Comparison of ENCODE assay signal across 10 mouse cellular contexts in genomic region chr7:46607031-46607426, GRCm38 (mm10). TPM values are rescaled to one million over a fixed set of nuclear protein-coding genes. Genes with fewer than 3 reads are reported as not detected.
A peak's percentile ranks its signal among the peaks of the same experiment; 100 is the strongest.
DNase-seq lines count a peak whose midpoint lies in the region; ATAC-seq lines count a peak whose summit lies in the region.
"Had no signal": no experiment of that assay in that cellular context is flagged by ENCODE, and none has a peak within 500 bp of the region (broad histone marks: within the 10 kb centered on the region; RNA-seq: fewer than 3 reads in every experiment).

No protein-coding gene starts in this region.

- 66% methylated on average over 8 of the region's 8 CpGs for WGBS in neural tube, embryonic 13.5 days
- WGBS in midbrain, embryonic 15.5 days: 67% methylated on average over 8 of the region's 8 CpGs

- ATAC-seq in neural tube, embryonic 13.5 days (ENCODE audit: low read depth): peak; percentile 58; the same call in 1 of the 2 replicates
- ATAC-seq in midbrain, embryonic 15.5 days (replicated peaks): peak; percentile 55

- H3K4me1 ChIP-seq in neural tube, embryonic 13.5 days (replicated peaks): peaks cover 13% of the 10 kb centered on the region
- H3K4me1 ChIP-seq in midbrain, embryonic 15.5 days: peaks cover 6% of the 10 kb centered on the region; the same call in 1 of the 2 replicates

- H3K9me3 ChIP-seq in neural tube, embryonic 13.5 days: no peaks in the 10 kb centered on the region
- H3K9me3 ChIP-seq in midbrain, embryonic 15.5 days: no peaks in the 10 kb centered on the region
- H3K9me3 ChIP-seq: limb, embryonic 13.5 days had no signal

- H3K9ac ChIP-seq in neural tube, embryonic 13.5 days: no peak overlapping the region
- no peak overlapping the region for H3K9ac ChIP-seq in midbrain, embryonic 15.5 days
- H3K9ac ChIP-seq: limb, embryonic 13.5 days had no signal

- H3K36me3 ChIP-seq in neural tube, embryonic 13.5 days: peaks cover 13% of the 10 kb centered on the region; the same call in 1 of the 2 replicates
- H3K36me3 ChIP-seq in midbrain, embryonic 15.5 days (replicated peaks): peaks cover under 1% of the 10 kb centered on the region; the same call in 1 of the 2 replicates
- H3K36me3 ChIP-seq: limb, embryonic 13.5 days had no signal

- peak; percentile 38 for DNase-seq in cerebellum, adult 11 months
- no peak for DNase-seq in cerebellum, postnatal 4 days (ENCODE audit: low spot score in 2 of 2)
- no peak for DNase-seq in neural tube, embryonic 10.5 days (ENCODE audit: extremely low spot score, low spot score)
- peak; percentile 57 for DNase-seq in thymus, postnatal 4 days
- DNase-seq in gastrocnemius, postnatal 25 days: no peak
- DNase-seq in kidney, postnatal 14 days: no peak

- H3K4me2 ChIP-seq in neural tube, embryonic 13.5 days: no peak overlapping the region
- H3K4me2 ChIP-seq in midbrain, embryonic 15.5 days: no peak overlapping the region
- H3K4me2 ChIP-seq: limb, embryonic 13.5 days had no signal

- no peaks in the 10 kb centered on the region for H3K27me3 ChIP-seq in neural tube, embryonic 13.5 days
- H3K27me3 ChIP-seq in midbrain, embryonic 15.5 days (replicated peaks): no peaks in the 10 kb centered on the region
- H3K27me3 ChIP-seq: limb, embryonic 13.5 days had no signal

- no peak overlapping the region for H3K27ac ChIP-seq in neural tube, embryonic 13.5 days (replicated peaks)
- H3K27ac ChIP-seq in midbrain, embryonic 15.5 days: no peak overlapping the region
- H3K27ac ChIP-seq: heart, adult 2 months; limb, embryonic 13.5 days had no signal

- no peak overlapping the region for H3K4me3 ChIP-seq in neural tube, embryonic 13.5 days
- H3K4me3 ChIP-seq in midbrain, embryonic 15.5 days: no peak overlapping the region
- H3K4me3 ChIP-seq: heart, adult 2 months; limb, embryonic 13.5 days had no signal

RNA-seq across cellular contexts. Expression of gene Sergef, which starts 32.6 kb away (rescaled TPM):
- 30.7 and 34.0 TPM in 2 replicates for polyA plus RNA-seq in neural tube, embryonic 13.5 days (2015; fragmentation: Nextera tagmentation; extraction: Ambion mirVana)
- 42.9 and 45.6 TPM in 2 replicates for polyA plus RNA-seq in midbrain, embryonic 15.5 days (2015; fragmentation: Nextera tagmentation; extraction: Ambion mirVana)
- 1 to 10 TPM; 3.9 to 4.6 TPM for total RNA-seq in gastrocnemius, postnatal 25 days (2021)

Comparison
In these comparisons a context has a peak if more than half of its experiments do, and no peak if none do; other contexts are left out.
1. DNase-seq: peak in cerebellum, adult 11 months (single experiment) and thymus, postnatal 4 days (single experiment); none in cerebellum, postnatal 4 days (0 of 2), neural tube, embryonic 10.5 days (single experiment), gastrocnemius, postnatal 25 days (single experiment) and kidney, postnatal 14 days (single experiment).